Mouse (Mus musculus) heart, postnatal 36 days (tissue): ENCODE results near the gene Slc36a3. TPM values are rescaled to one million over a fixed set of nuclear protein-coding genes. Genes with fewer than 3 reads are reported as not detected.
"Not testable (repeated sequence)": the region's sequence is repeated elsewhere in the genome, so short reads cannot be mapped to it uniquely, and the experiment has no call there.

Experiments used
- DNase-seq, 2 experiments: peaks; one replicate each; pipeline ENCODE4 v3.0.0; 2021 to 2022
- intact Hi-C: fragments of 180-260 bp; cut with DNase I; formaldehyde crosslinking; loops from one replicate; pipeline ENCODE4 v1.15.1; 2025
- total RNA-seq, 2 experiments: library from RNA; stranded (reverse); gene quantifications; 2 replicates each; pipeline ENCODE4 v1.2.3; 2021

Gene Slc36a3
- total RNA-seq, 2 experiments from 2014 or later, result not detected

DNA sequence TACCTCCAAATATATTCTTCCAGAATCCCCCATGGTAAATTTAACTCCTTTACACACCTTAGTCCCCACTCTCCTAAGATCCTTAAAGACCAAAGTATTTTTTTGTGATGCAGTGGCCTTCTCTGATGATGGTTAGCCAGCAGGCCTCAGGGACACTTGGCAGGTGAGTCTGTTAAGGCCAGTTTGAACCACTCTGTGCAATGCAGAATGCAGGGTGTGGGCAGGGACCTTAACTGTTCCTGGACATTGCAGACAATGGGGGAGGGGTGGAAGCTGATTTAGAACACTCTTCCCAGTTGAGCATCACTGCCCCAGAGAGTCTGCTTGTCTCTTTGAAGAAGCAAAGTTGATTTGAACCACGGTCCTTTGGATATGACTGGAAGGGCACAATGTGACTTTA is 4.7 kb downstream of the Slc36a3 start:
- no peak for DNase-seq
- intact Hi-C loops, result no loop called here

DNA sequence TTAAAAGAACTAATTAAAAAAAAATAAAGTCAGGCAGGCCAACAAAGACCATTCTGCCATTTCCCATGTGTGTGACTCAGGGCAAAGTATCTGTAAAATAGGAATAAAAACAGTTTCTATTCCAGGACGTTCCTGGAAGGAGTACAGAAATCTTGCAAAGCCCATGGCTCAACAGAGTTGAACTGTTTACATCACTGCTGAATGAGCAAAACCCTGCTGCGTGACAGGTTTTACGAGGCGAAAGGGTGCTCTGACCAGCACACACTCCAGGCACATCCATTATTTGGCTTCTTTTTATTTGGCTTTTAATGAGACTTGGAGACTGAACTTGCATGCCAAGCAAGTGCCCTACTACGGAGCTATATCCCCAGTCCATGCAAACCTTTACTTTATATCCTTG is 7.5 kb downstream of the Slc36a3 start:
- intact Hi-C loops, result no loop called here
- DNase-seq, result no peak

DNA sequence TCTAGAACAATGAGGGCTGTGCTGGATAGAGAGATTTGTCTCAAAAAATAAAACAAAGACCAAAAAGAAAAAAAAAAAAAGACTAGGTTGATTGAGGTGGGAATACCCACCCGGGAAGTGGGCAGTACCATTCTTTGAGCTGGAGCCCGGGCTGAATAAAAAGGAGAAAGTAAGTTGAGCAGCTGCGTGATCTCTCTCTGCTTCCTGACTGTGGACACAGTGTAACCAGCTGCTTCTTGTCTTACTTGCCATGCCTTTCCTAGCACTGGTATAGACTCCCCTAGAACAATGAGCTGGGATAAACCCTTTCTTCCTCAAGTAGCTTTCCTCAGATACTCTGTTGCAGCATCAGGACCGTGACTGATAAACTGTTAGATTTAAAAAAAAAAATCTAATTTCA is 10.0 kb downstream of the Slc36a3 start:
- intact Hi-C loops, result no loop called here

DNA sequence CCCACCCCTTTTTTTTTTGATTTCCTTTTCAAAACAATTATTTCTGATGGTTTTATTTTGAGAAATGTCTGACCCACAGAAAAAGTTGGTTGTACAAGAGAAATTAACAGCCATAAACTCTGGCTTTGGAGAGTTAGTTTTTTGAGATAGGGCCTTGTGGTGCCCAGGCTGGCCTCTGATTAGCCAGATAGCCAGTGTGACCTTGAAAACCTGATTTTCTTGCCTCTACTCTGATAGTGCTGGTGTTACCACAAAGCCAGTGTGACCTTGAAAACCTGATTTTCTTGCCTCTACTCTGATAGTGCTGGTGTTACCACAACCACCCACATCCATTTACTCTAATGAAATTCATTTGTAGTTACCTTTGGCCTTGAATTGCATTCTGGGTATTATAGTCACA is 13.9 kb downstream of the Slc36a3 start:
- intact Hi-C loops, result no loop called here
- DNase-seq, result no peak

More for the DNA sequence above, 10.0 kb downstream of the Slc36a3 start:
- DNase-seq, result no peak

DNA sequence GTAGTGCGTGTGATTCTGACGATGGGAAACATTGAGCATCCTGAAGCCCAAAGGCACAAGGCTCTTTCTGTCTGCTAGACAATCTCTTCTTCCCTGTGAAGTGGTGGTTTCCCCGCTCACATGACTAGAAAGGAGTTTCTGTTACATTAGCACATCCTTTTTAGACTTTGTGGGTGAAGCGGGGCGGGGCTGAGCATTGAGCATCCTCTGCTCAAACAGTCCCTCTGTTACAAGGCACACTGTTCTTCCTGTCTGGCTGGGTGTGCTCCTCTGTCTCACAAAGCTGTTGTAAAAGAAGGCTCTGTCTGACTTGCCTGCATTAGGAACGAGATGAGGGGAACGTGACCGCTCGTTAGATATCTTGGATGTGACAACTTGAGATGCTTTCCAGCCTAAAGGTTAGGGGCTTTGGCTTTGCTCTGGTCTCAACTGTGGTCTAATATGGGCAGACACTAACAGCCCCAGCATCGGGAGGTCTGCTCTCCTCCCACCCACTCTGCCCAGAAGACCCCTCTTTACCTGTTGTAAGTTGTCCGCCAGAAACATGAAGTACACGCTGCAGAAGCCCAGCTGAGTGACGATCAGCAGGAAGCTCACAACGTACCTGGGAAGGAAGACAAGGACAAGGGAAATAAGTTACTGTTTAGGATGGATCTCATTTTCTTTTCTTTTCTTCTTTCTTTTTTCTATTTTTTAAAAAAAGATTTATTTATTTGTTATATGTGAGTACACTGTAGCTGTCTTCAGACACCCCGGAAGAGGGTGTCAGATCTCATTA is 14.5 kb downstream of the Slc36a3 start:
- no peak for DNase-seq
- intact Hi-C loops, result no loop called here

DNA sequence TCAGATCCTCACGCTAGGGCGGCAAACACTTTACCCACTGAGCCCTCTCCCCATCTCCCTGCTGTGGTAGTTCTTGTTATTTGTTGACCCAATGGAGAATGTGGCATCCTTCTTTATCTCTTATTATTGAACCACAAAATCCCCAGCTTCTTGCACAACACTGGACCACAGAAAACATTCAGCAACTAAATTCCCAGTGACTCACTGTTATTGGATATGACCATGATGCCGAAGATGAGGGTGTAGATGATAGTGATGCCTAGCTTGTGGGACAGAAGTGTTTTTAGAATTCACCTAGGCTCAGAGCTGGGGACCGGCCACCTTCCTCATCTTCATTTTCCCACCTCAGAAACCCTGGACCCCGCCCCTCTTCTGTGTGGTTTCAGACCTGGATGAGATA is 16.6 kb downstream of the Slc36a3 start:
- intact Hi-C loops, result no loop called here
- no peak for DNase-seq

DNA sequence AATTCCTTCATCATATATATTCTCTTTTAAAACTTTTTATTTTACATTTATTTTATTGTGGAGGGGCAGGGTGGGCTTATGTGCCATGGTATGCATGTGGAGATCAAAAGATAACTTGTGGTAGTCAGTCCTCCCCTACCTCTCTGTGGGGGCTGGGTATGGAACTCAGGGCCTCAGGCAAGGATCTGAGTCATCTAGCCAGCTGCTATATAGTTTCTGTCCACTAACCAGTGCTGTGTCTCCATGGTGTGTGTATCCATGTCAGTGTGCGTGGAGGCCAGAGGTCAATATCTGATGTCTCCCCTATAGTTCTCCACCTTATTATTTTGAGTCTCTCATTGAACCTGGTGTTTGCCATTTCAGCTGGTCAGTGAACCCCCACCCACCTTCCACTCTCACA is 17.1 kb downstream of the Slc36a3 start:
- intact Hi-C loops, result no loop called here
- DNase-seq, result no peak

DNA sequence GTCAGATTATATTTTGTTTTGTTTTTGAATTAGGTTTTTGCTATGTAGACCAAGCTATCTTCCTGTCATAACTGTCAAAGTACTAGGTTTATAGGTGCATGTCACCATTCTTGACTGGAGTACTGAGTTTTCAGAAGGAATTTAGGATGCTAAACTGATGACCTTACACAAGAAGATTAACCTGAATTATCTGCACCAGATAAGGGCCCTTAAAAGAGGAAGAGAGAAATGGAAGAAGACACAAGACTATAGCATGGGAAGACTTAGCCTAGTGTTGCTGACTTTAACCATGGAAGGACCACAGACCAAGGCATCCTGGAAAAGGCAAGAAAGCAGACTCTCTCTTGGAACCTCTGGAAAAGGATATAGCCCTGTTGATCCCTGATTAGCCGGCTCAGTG is 18.3 kb downstream of the Slc36a3 start:
- intact Hi-C loops, result no loop called here
- DNase-seq, result no peak

DNA sequence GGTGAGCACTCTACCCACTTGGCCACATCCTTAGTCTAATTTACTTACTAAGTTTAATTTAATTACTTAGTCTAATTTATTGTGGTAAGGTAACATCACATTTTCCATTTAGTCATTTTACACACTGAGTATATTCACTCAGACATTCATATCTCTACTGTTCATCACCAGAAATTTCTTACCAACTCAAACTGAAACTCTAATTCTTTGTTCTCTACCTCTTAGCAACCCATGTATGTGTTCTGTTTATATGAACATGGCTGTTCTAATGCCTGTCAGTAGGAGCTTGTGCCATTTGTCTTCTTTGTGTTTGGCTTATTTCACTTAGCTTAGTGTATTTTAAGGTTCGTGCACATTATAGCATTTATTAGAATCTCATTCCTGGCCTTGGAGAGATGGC is 19.6 kb downstream of the Slc36a3 start:
- intact Hi-C loops, result no loop called here
- no peak for DNase-seq

DNA sequence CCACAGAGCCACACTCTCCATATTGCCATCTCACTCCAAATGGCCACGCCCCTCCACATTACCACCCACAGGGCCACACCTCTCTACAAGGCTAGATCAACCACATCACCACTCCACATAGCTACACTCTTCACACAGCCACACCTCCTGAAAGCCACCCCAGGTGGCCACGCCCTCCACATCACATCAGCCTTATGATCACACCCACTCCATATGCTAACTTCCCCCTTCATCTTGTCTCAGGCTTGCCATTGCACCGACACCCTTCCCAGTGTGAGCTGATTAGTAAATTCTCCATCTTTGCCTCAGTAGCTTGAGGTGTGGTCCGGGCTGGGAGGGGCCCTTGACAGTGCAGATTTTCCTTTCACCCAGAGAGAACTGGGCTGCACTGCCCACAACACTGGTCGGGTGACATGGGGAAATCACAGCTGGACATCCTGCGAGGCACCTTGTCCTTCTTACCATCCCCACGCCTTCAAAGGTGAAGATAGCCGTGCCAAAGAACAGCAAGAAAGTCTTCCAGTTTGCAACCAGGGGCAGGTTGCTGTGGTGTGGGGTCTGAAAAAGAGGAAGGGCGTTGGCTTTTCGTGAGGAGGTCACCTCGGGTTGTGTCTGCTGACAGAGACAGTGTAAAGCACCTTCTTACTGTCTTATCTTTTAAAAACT is 20.3 kb downstream of the Slc36a3 start:
- intact Hi-C loops, result no loop called here
- DNase-seq, result no peak

DNA sequence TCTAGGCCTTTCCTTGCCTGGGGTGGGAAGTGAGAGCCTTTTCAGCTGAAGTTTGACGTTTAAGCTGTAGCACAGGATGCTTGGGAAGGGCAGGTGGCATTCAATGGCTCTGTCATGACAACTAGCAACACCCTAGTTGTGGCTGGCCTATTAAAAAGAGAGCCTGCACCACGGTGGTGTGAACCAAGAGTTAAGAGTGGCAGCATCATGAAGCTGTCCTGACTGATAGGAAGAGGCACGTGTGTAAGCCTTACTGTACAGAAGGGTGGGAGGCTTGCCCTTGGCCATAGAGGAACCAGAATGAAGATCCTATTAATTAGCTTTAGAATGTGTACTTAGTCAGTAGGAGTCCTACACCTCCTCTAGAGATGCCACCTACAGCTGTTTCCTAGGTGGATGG is 23.1 kb downstream of the Slc36a3 start:
- DNase-seq, result no peak
- intact Hi-C loops, result no loop called here

DNA sequence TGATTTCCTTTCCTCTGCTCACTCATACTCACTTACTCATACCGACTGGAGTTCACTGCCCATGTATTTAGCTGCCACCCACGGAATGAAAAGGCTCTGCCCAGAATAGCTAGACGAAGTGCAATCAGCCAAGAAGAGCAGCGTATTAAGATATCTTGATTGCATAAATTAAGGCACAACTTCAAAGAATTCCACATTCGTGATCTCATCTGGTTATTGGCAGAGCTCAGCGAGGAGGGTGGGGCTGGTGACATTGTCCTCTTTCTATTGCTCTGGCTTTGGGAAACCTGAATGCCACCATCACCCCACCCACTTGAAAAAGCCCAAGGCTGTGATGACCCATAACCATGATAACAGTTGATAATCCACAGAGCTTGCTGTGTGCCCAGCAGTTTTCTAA is 23.6 kb downstream of the Slc36a3 start:
- intact Hi-C loops, result no loop called here
- no peak for DNase-seq

DNA sequence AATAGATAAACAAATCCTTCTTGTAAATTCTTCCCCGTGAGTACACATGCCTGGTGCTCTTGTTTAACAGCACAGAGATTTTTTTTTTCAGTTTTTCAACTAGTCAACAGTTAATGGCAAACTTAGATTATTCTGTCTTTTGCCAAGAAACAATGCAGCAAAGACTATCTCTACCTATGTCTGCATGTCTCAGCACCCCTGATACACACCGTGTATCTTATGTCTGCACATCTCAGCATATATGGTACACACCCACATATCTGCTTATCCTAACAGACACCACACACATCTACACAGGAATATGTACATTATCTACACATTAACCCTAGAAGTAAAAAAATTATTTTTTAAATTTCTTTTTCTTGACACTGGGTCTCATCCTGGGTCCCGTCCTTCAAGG is 24.8 kb downstream of the Slc36a3 start:
- intact Hi-C loops, result no loop called here
- no peak for DNase-seq

DNA sequence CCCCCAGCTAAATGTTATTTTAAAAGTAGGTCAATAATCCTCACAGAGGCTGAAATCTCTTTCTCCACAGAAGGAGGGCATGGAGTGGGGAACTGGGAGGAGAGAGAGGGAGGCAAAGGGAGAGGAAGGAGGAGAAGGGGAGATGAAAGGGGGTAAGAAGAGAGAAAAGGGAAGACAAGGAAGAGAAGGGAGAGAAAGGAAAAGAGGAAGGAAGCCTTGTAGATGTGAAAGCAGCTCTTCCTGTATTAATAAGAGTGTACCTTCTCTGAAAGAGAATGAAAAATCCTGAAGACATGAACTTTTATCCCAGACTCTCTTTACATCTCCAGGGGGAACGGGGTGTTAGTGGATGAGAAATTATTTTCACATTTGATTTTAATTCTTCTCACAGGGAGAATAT is 30.1 kb downstream of the Slc36a3 start:
- intact Hi-C loops, result no loop called here
- DNase-seq, result no peak

DNA sequence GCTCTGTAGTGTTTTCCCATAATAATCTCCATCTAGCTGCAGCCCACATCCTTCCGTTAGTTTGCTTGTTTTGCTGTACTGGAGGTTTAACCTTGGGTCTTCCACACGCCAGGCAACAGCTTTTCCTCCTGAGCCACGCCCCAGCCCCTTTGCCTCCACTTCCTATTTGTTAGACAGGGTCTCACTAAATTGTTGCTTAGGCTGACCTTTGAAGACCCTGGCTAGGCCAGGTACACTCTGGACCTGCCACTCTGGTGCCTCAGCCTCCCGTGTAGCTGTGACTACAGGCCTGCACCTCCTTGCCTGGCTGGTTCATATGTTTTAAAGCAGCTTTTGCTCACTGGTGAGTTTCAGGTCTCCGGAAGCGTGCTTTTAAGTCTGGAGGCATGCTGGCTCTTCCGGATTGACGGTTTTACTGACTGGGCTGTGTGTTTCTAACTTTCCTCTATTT is 30.7 kb downstream of the Slc36a3 start:
- no peak for DNase-seq
- intact Hi-C loops, result no loop called here

DNA sequence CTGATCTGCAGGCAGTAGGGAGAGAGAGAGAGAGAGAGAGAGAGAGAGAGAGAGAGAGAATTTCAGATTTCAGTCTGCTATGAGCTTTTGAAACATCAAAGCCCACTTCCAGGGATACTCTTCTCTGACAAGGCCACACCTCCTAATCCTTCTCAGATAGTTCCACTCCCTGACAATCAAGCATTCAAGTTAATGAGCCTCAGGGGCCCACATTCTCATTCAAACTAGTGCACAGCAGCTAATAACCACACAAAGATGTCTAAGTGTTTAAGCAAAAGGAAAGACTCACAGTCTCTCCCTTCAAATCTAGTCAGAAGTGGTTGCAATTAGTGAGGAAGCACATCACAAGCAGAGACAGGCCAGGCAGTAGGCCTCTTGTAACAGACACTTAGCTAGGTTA is 31.2 kb downstream of the Slc36a3 start:
- intact Hi-C loops, result no loop called here
- DNase-seq, result no peak

DNA sequence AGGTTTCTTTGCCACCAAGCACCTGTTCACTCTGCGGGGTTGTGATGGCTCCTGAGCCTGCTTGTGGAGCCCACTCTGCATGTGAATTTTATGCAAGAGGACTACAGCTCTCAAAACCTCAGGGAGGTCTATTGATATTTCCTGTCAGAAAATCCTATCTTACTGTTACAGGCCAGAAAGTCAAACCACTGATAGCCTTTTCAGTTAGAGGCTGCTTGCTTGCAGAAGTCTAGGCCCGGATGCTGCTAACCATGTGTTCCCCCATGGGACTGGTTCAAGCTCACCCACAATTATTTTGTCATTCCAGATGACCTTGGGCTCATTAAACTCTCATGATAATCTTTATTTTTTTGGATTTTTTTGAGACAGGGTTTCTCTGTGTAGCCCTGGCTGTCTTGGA is 34.5 kb downstream of the Slc36a3 start:
- no peak for DNase-seq
- intact Hi-C loops, result no loop called here

DNA sequence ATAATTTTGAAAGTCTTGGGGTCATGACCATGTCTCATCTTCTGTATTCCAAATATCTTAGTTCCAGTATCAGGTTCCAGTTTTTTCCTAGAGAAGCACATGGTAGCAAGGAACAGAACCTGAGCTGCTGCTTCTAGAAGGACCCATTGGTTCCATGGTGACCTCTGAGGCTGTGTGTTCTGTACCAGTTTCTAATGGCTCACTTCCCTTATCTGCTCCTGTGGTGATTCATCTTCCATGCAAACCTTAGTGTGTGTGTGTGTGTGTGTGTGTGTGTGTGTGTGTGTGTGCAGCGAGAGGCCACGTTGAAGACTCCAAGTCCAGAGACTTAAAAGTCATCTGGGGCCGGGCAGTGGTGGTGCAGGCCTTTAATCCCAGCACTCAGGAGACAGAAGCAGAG is 35.5 kb downstream of the Slc36a3 start:
- intact Hi-C loops, result no loop called here
- DNase-seq, result no peak

DNA sequence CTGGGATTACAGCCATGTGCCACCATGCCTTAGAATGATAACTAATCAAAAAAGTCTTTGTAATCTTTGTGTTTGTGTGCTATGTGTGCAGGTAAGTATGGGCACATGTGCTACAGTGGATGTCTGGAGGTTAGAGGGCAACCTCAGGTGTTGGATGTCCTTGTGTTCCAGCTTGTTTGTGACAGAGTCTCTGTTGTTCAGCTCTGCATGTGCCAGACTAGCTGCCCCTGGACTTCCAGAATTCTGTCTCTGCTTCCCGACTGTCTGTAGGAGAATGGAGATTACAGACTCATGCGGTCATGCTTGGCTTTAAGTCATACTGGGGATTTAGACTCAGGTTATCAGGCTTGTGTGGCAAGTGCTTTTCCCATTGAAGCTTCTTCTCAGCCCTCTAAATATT is 37.2 kb downstream of the Slc36a3 start:
- DNase-seq, result no peak
- intact Hi-C loops, result no loop called here

DNA sequence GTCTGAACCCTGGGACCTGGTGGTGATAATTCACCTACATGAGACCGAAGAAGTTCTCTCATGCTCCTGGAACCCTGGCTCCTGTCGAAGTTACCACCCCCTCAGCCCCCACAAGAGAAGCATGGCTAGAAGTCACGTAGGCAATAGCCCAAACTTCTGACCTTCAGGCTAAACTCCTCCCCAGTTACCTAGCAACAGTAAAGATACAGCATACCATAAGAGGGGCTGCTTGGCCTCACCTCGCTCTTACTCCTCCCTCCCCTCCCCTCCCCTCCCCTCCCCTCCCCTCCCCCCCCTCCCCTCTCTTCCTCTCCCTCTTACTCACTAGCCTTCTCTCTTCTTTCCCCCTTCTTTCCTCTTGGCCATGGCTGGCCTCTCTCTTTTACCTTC is 37.7 kb downstream of the Slc36a3 start:
- DNase-seq, intact Hi-C loops: not testable (repeated sequence)

DNA sequence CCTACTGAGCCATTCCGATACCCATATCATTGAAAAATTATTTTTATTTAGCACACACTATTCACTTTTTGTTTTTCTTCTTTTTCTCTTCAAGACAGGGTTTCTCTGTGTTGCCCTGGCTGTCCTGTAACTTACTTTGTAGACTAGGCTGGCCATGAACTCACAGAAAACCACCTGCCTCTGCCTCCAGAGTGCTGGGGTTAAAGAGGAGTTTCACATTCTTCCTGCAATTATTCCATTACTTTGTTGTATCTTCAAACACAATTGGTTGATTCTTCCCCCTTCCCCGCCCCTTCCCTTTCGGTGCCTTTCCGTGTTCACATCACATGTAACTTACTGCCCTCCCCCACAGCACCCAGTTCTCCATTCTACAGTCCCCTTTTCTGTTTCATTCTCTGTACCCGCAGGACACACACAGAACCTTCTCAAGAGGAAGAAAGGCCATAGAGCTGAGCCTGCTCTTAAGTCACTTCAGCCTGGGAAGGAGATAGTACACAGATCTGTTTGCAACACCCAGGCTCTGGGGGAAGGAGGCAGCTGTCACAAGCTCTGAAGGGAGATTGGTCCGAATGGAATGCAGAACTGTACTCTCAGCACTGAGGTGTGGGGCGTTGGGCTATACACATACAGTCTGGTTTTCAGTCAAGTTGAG is 38.2 kb downstream of the Slc36a3 start:
- no peak for DNase-seq
- intact Hi-C loops, result no loop called here

DNA sequence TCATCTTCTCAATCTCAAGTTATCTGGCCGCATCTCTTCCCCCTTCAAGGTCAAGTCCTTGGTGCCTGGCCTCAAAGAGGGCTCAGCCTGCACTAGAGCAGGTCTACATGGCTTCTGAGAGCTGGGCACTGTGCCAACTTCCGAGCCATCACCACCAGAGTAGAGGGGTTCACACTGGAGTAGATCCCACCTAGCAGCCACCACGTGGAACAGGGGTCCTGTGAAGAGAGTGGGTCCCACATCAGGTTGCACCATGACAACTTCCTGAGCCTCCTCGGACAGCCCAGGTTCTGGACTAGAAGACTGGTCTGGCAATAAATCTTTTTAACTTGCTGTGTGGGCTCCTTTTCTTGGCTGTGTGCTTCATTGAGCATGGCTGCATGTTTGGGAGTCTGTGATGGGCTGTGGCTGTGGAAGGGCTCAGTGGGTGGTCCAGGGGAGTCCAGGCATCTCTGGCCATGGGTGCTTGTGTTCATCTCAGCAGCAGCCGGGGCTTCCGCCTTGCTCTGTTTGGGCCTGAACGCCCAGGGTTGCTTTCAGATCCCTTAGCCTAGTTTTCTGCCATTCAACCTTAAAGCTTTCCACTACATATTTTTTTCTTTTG is 40.8 kb downstream of the Slc36a3 start:
- intact Hi-C loops, result no loop called here
- DNase-seq, result no peak
